Mouse (Mus musculus): ENCODE results near the gene Sebox. TPM values are rescaled to one million over a fixed set of nuclear protein-coding genes. Genes with fewer than 3 reads are reported as not detected.

Gene Sebox
- total and polyA plus RNA-seq, 2 experiments from 2014 or later, result 0.71 TPM; not detected in 1

DNA sequence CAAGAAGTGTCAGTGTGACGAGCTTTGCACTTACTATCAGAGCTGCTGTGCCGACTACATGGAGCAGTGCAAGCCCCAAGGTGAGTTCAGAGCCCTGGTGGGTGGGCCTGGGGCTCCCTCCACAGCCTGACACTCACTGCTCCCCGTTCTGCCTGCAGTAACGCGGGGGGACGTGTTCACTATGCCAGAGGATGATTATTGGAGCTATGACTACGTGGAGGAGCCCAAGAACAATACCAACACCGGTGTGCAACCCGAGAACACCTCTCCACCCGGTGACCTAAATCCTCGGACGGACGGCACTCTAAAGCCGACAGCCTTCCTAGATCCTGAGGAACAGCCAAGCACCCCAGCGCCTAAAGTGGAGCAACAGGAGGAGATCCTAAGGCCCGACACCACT is 3.7 kb upstream of the Sebox start:
- Histone ChIP-seq H3K36me3 (ENCODE audit: insufficient read depth, low read length) (no peaks in the 10 kb centered on the region), H3K4me2 (ENCODE audit: low read depth, low read length, poor library complexity, severe bottlenecking) (no peak overlapping the region), H3K4me1 (ENCODE audit: insufficient read depth, low read length) (peaks cover 5% of the 10 kb centered on the region; the same call in 1 of the 2 replicates), H3K27me3 (ENCODE audit: insufficient read depth, low read length) (no peaks in the 10 kb centered on the region), H3K27ac (ENCODE audit: low read depth, low read length) (no peak overlapping the region), H3K9ac (replicated peaks; ENCODE audit: low read length, poor library complexity, severe bottlenecking) (no peak overlapping the region), H3K4me3 (ENCODE audit: low read depth, low read length) (0 out of 2 replicates have a peak overlapping the region, but pooled peaks have one; percentile 3), H3K9me3 (ENCODE audit: low read length) (no peaks in the 10 kb centered on the region)
- no peak for TF ChIP-seq CTCF (IDR thresholded peaks at IDR 0.05)
- DNase-seq (ENCODE audit: low spot score) (no peak), ATAC-seq (ENCODE audit: low FRiP score) (no peak)
- WGBS, result 43% methylated on average over 16 of the region's 16 CpGs

GRCm38 (mm10) chr11:78500623-78501202 is 2.5 kb upstream of the Sebox start:
- Histone ChIP-seq H3K4me1 (ENCODE audit: insufficient read depth, low read length) (peaks cover 3% of the 10 kb centered on the region; the same call in 1 of the 2 replicates), H3K4me3 (ENCODE audit: low read depth, low read length) (peak overlapping the region; percentile 2; the same call in 1 of the 2 replicates), H3K4me2 (ENCODE audit: low read depth, low read length, poor library complexity, severe bottlenecking) (peak overlapping the region; percentile 6; the same call in 1 of the 2 replicates)

DNA sequence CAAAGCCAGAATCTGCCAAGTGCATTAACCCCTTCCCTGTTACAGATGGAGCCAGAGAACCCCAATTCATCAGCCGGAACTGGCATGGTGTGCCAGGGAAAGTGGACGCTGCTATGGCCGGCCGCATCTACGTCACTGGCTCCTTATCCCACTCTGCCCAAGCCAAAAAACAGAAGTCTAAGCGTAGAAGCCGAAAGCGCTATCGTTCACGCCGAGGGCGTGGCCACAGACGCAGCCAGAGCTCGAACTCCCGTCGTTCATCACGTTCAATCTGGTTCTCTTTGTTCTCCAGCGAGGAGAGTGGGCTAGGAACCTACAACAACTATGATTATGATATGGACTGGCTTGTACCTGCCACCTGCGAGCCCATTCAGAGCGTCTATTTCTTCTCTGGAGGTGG is 1.7 kb upstream of the Sebox start:
- H3K9ac ChIP-seq (replicated peaks; ENCODE audit: low read length, poor library complexity, severe bottlenecking), result no peak overlapping the region
- DNase-seq (ENCODE audit: low spot score), result no peak
- no peaks in the 10 kb centered on the region for H3K9me3 ChIP-seq (ENCODE audit: low read length)
- 86% methylated on average over 20 of the region's 20 CpGs for WGBS
- no peak for ATAC-seq (ENCODE audit: low FRiP score)
- H3K36me3 ChIP-seq (ENCODE audit: insufficient read depth, low read length), result peaks cover 9% of the 10 kb centered on the region; the same call in 1 of the 2 replicates
- no peaks in the 10 kb centered on the region for H3K27me3 ChIP-seq (ENCODE audit: insufficient read depth, low read length)
- no peak overlapping the region for H3K4me3 ChIP-seq (ENCODE audit: low read depth, low read length)
- no peaks in the 10 kb centered on the region for H3K4me1 ChIP-seq (ENCODE audit: insufficient read depth, low read length)
- H3K4me2 ChIP-seq (ENCODE audit: low read depth, low read length, poor library complexity, severe bottlenecking), result no peak overlapping the region
- TF ChIP-seq CTCF (IDR thresholded peaks at IDR 0.05), result no peak
- H3K27ac ChIP-seq (ENCODE audit: low read depth, low read length), result no peak overlapping the region

More at GRCm38 (mm10) chr11:78500623-78501202, 2.5 kb upstream of the Sebox start:
- no peak for TF ChIP-seq CTCF (IDR thresholded peaks at IDR 0.05)
- Histone ChIP-seq H3K9ac (replicated peaks; ENCODE audit: low read length, poor library complexity, severe bottlenecking) (no peak overlapping the region), H3K27me3 (ENCODE audit: insufficient read depth, low read length) (no peaks in the 10 kb centered on the region), H3K9me3 (ENCODE audit: low read length) (no peaks in the 10 kb centered on the region), H3K36me3 (ENCODE audit: insufficient read depth, low read length) (peaks cover under 1% of the 10 kb centered on the region; the same call in 1 of the 2 replicates), H3K27ac (ENCODE audit: low read depth, low read length) (no peak overlapping the region)
- DNase-seq (ENCODE audit: low spot score), result no peak
- ATAC-seq (ENCODE audit: low FRiP score), result no peak
- WGBS, result 76% methylated on average over 9 of the region's 9 CpGs

DNA sequence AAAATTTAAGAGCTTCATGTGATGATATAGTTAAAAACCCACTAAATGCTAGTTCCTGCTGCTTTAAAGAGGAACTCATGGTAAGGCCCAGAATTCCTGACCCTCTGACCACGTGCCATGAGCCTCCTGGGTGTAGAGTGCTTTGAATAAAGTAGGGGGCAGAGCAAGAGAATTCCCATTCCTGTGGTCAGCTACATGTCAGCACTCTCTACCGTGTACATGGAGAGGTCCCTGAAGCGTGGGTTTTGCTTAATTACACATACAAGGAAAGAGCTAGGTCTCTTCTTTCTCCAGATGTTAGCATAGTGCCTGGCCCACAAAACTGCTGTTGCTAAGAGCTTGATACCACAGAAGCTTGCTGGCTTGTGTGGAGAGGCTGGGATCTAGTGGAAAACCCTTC is 2.2 kb downstream of the Sebox start:
- Histone ChIP-seq H3K9ac (replicated peaks; ENCODE audit: low read length, poor library complexity, severe bottlenecking) (no peak overlapping the region), H3K27ac (ENCODE audit: low read depth, low read length) (no peak overlapping the region), H3K27me3 (ENCODE audit: insufficient read depth, low read length) (no peaks in the 10 kb centered on the region), H3K4me3 (ENCODE audit: low read depth, low read length) (no peak overlapping the region), H3K9me3 (ENCODE audit: low read length) (no peaks in the 10 kb centered on the region), H3K4me1 (ENCODE audit: insufficient read depth, low read length) (no peaks in the 10 kb centered on the region), H3K4me2 (ENCODE audit: low read depth, low read length, poor library complexity, severe bottlenecking) (no peak overlapping the region), H3K36me3 (ENCODE audit: insufficient read depth, low read length) (peaks cover 23% of the 10 kb centered on the region)
- TF ChIP-seq CTCF (IDR thresholded peaks at IDR 0.05), result no peak
- 89% methylated on average over 3 of the region's 3 CpGs for WGBS
- ATAC-seq (ENCODE audit: low FRiP score) (no peak), DNase-seq (ENCODE audit: low spot score) (no peak)

- Histone ChIP-seq H3K9me3 (ENCODE audit: low read length) (no peaks in the 10 kb centered on the region), H3K27me3 (ENCODE audit: insufficient read depth, low read length) (no peaks in the 10 kb centered on the region), H3K9ac (replicated peaks; ENCODE audit: low read length, poor library complexity, severe bottlenecking) (no peak overlapping the region), H3K4me1 (ENCODE audit: insufficient read depth, low read length) (peaks cover 6% of the 10 kb centered on the region; the same call in 1 of the 2 replicates), H3K4me3 (ENCODE audit: low read depth, low read length) (no peak overlapping the region), H3K36me3 (ENCODE audit: insufficient read depth, low read length) (peaks cover 23% of the 10 kb centered on the region), H3K4me2 (ENCODE audit: low read depth, low read length, poor library complexity, severe bottlenecking) (no peak overlapping the region), H3K27ac (ENCODE audit: low read depth, low read length) (no peak overlapping the region)
- DNase-seq (ENCODE audit: low spot score) (peak; percentile 38), ATAC-seq (ENCODE audit: low FRiP score) (no peak)
- peak; percentile 69 for TF ChIP-seq CTCF (IDR thresholded peaks at IDR 0.05)
- 76% methylated on average over 5 of the region's 5 CpGs for WGBS
Measured at GRCm38 (mm10) chr11:78509148-78509547, 5.9 kb downstream of the Sebox start.

Data from midbrain, postnatal 0 days (tissue).